Comparison of ENCODE assay signal across 8 mouse cellular contexts in genomic region chrX:108834090-108834774, GRCm38 (mm10). TPM values are rescaled to one million over a fixed set of nuclear protein-coding genes. Genes with fewer than 3 reads are reported as not detected.
DNase-seq lines count a peak whose midpoint lies in the region; ATAC-seq and TF ChIP-seq lines count a peak whose summit lies in the region.

TSS of gene Brwd3 (minus strand) at chrX:108834372.

- H3K36me3 ChIP-seq in hindbrain, embryonic 14.5 days (replicated peaks; ENCODE audit: control insufficient read depth, insufficient read depth) = no peaks in the 10 kb centered on the region

- H3K27ac ChIP-seq in hindbrain, embryonic 14.5 days = peak within 1 kb of the TSS; percentile 82

- CTCF ChIA-PET in Patski (lab: Charles Lee) = interaction anchor here (1.2 to 1.5 kb wide), 2 partner anchors 17 to 95 kb away, joined by 3 read pairs; no protein-coding TSS in a partner anchor

- H3K9ac ChIP-seq in hindbrain, embryonic 14.5 days = peak within 1 kb of the TSS; percentile 66

- H3K4me2 ChIP-seq in hindbrain, embryonic 14.5 days (replicated peaks) = peak within 1 kb of the TSS; percentile 51

- POLR2A ChIA-PET in Patski (lab: Charles Lee) = interaction anchor here (0.6 kb wide), 1 partner anchor 302 kb away, joined by 3 read pairs; no protein-coding TSS in a partner anchor

- H3K27me3 ChIP-seq in Patski = peaks cover 30% of the 10 kb centered on the region
- no peaks in the 10 kb centered on the region for H3K27me3 ChIP-seq in hindbrain, embryonic 14.5 days (ENCODE audit: control insufficient read depth, insufficient read depth, low read length)

- DNase-seq in Patski (ENCODE audit: low read depth, low spot score) = peak; percentile 57
- peak; percentile 82 for DNase-seq in cerebellum, postnatal 14 days
- peak; percentile 65 to 84 for DNase-seq in frontal cortex, postnatal 14 days (ENCODE audit: low spot score in 2 of 2)
- DNase-seq in hindbrain, embryonic 14.5 days (ENCODE audit: low spot score) = peak; percentile 72
- DNase-seq in layer of hippocampus, postnatal 36 days = peak; percentile 73 to 78
- DNase-seq in lung, postnatal 36 days = peak; percentile 94
- peak; percentile 94 for DNase-seq in retina, postnatal 1 day
- DNase-seq in urinary bladder, adult 18-20 months (ENCODE audit: low spot score in 2 of 2) = peak; percentile 24 to 78

- peak within 1 kb of the TSS; percentile 49 for H3K4me3 ChIP-seq in hindbrain, embryonic 14.5 days (replicated peaks; ENCODE audit: low read length)

- in situ Hi-C loops in Patski (cut with MboI; ENCODE audit: low pct_unique_long_range_greater_than_20kb) = loop anchor here (10.0 to 25.0 kb wide), 2 partner anchors 181 to 1022 kb away; partner anchors contain the start of genes 2610002M06Rik and Hmgn5

- ATAC-seq in Patski = peak; percentile 98
- peak; percentile 96 for ATAC-seq in hindbrain, embryonic 14.5 days (ENCODE audit: low FRiP score)

- WGBS in hindbrain, embryonic 14.5 days = 20% methylated on average over 33 of the region's 39 CpGs

- no peaks in the 10 kb centered on the region for H3K9me3 ChIP-seq in hindbrain, embryonic 14.5 days (ENCODE audit: control insufficient read depth, low read length)

- H3K4me1 ChIP-seq in hindbrain, embryonic 14.5 days (replicated peaks; ENCODE audit: control insufficient read depth, insufficient read depth, low read length) = no peaks in the 10 kb centered on the region

- peak; percentile 52 for TF ChIP-seq CTCF in Patski (IDR thresholded peaks at IDR 0.05)

RNA-seq across cellular contexts. Expression of gene Brwd3, which starts in this region (rescaled TPM):
- 5.7 TPM for polyA plus RNA-seq in Patski (2021)
- 3.7 TPM in 2 replicates for polyA plus RNA-seq in hindbrain, embryonic 14.5 days (2014; fragmentation: Nextera tagmentation; extraction: Ambion mirVana)
- total RNA-seq in layer of hippocampus, postnatal 36 days (2021) = 10 to 100 TPM; 13.8 to 18.5 TPM

Comparison
In these comparisons a context has a peak if more than half of its experiments do, and no peak if none do; other contexts are left out.
1. Peak in every context shown above with its lines: DNase-seq, ATAC-seq, H3K4me3 ChIP-seq and H3K27ac ChIP-seq.